Mouse (Mus musculus) kidney, postnatal 36 days (tissue): ENCODE measurements around the gene Hoxd12.

Experiments used
- DNase-seq, 2 experiments: peaks; one replicate each; pipeline ENCODE4 v3.0.0; 2021 to 2022; ENCODE audit warnings: mixed read lengths in 2 of 2

Gene Hoxd12

GRCm38 (mm10) chr2:74710929-74711543 lies 36.2 kb downstream of the Hoxd12 start:
- peak in 1 of 2 experiments; percentile 56 for DNase-seq

- DNase-seq: peak; percentile 76 to 82
These were observed 37.2 kb downstream of the Hoxd12 start, which contains the start of the genes Hoxd3 and Hoxd4 for GRCm38 (mm10) chr2:74711721-74712621. Gene Hoxd3 (plus strand): TSS chr2:74711927. Gene Hoxd4 (plus strand): TSS chr2:74711929.

GRCm38 (mm10) chr2:74713239-74714150 lies 38.7 kb downstream of the Hoxd12 start:
- no peak for DNase-seq

- peak in 1 of 2 experiments; percentile 43 for DNase-seq
These were observed 39.5 kb downstream of the Hoxd12 start for GRCm38 (mm10) chr2:74714156-74714789.

- peak in 1 of 2 experiments; percentile 65 for DNase-seq
These were observed 40.1 kb downstream of the Hoxd12 start for GRCm38 (mm10) chr2:74714881-74715280.

- peak; percentile 92 to 98 for DNase-seq
These were observed 40.9 kb downstream of the Hoxd12 start for GRCm38 (mm10) chr2:74715504-74716241.

- no peak for DNase-seq
These were observed 45.6 kb downstream of the Hoxd12 start for GRCm38 (mm10) chr2:74720384-74720783.

GRCm38 (mm10) chr2:74720955-74721491 lies 46.2 kb downstream of the Hoxd12 start:
- DNase-seq: no peak

- DNase-seq: peak in 1 of 2 experiments; percentile 42
These were observed 47.1 kb downstream of the Hoxd12 start for GRCm38 (mm10) chr2:74721882-74722281.

GRCm38 (mm10) chr2:74722949-74723348 lies 48.1 kb downstream of the Hoxd12 start:
- DNase-seq: no peak

- DNase-seq: peak in 1 of 2 experiments; percentile 70
These were observed 49.6 kb downstream of the Hoxd12 start for GRCm38 (mm10) chr2:74724244-74725015.

- peak in 1 of 2 experiments; percentile 25 for DNase-seq
These were observed 50.4 kb downstream of the Hoxd12 start for GRCm38 (mm10) chr2:74725171-74725570.

GRCm38 (mm10) chr2:74726551-74726950 lies 51.7 kb downstream of the Hoxd12 start, which contains the start of gene Gm28230:
Gene Gm28230 (plus strand): TSS chr2:74726728.
- peak; percentile 81 to 86 for DNase-seq

- peak in 1 of 2 experiments; percentile 51 for DNase-seq
These were observed 52.3 kb downstream of the Hoxd12 start for GRCm38 (mm10) chr2:74726973-74727639.
